Mouse (Mus musculus) heart, embryonic 14.5 days (tissue): Measurements from ENCODE around the gene Defb19. TPM values are rescaled to one million over a fixed set of nuclear protein-coding genes. Genes with fewer than 3 reads are reported as not detected.

Experiments
- ATAC-seq: fragments of 200-750 bp; cut with Nextera tagmentation; 2 replicates; pipeline ENCODE4 v1.8.0; 2017; ENCODE audit warnings: low read depth, moderate TSS enrichment; ENCODE audit not compliant: insufficient number of reproducible peaks, insufficient read depth, low FRiP score
- H3K27ac ChIP-seq, 2 experiments: fragments of 200-500 bp in 1 of 2; fragments of 300-500 bp in 1 of 2; sonication (generic) in 1 of 2; replicated peaks in 1 of 2; 2 replicates each; pipeline ENCODE4 v1.5.1; 2012 to 2014; ENCODE audit warnings: low read depth in 2 of 2, low read length in 2 of 2, control low read depth in 1 of 2, mild to moderate bottlenecking in 1 of 2, mixed read lengths in 1 of 2; ENCODE audit not compliant: control insufficient read depth in 1 of 2, insufficient read depth in 1 of 2
- H3K27me3 ChIP-seq: fragments of 300-500 bp; sonication (generic); 2 replicates; pipeline ENCODE4 v1.6.1; 2014; ENCODE audit warnings: mild to moderate bottlenecking, low read length, control low read depth; ENCODE audit not compliant: control insufficient read depth, insufficient read depth
- H3K36me3 ChIP-seq: fragments of 300-500 bp; sonication (generic); 2 replicates; pipeline ENCODE4 v1.6.1; 2014; ENCODE audit warnings: mild to moderate bottlenecking, control low read depth, low read length, mixed read lengths; ENCODE audit not compliant: control insufficient read depth, insufficient read depth
- H3K4me1 ChIP-seq, 2 experiments: fragments of 200-500 bp in 1 of 2; fragments of 300-500 bp in 1 of 2; sonication (generic) in 1 of 2; 2 replicates each; pipeline ENCODE4 v1.6.1; 2012 to 2014; ENCODE audit warnings: low read length in 2 of 2, control low read depth in 1 of 2, mixed read lengths in 1 of 2; ENCODE audit not compliant: control insufficient read depth in 2 of 2, insufficient read depth in 2 of 2
- H3K4me2 ChIP-seq: fragments of 300-500 bp; sonication (generic); 2 replicates; pipeline ENCODE4 v1.6.1; 2014; ENCODE audit warnings: mild to moderate bottlenecking, low read length
- H3K4me3 ChIP-seq, 2 experiments: fragments of 200-500 bp in 1 of 2; fragments of 300-500 bp in 1 of 2; sonication (generic) in 1 of 2; 2 replicates each; pipeline ENCODE4 v1.5.1; 2012 to 2014; ENCODE audit warnings: low read length in 2 of 2, mild to moderate bottlenecking in 2 of 2, control low read depth in 1 of 2, low read depth in 1 of 2, moderate library complexity in 1 of 2; ENCODE audit not compliant: control insufficient read depth in 1 of 2, insufficient read depth in 1 of 2
- H3K9ac ChIP-seq: fragments of 300-500 bp; sonication (generic); 2 replicates; pipeline ENCODE4 v1.6.1; 2014; ENCODE audit warnings: mild to moderate bottlenecking, low read length
- H3K9me3 ChIP-seq: fragments of 300-500 bp; sonication (generic); 2 replicates; pipeline ENCODE4 v1.6.1; 2016; ENCODE audit warnings: low read length, control low read depth; ENCODE audit not compliant: control insufficient read depth
- WGBS: fragments of 180-500 bp; shearing (Covaris S2); extraction: QIAGEN DNeasy Blood & Tissue Kit; methylation state at CpG from one replicate; pipeline ENCODE4 v1.1.7; 2014; 5-methylcytosine and 5-hydroxymethylcytosine counted together
- polyA plus RNA-seq: library from polyadenylated mRNA; unstranded; fragments of >200 nt; fragmentation: Nextera tagmentation; extraction: Ambion mirVana; gene quantifications from 2 replicates; pipeline ENCODE4 v1.2.1, GENCODE M21; 2014

The Defb19 gene
- polyA plus RNA-seq, 1 experiment from 2014 or later: 1.2 TPM

- Histone ChIP-seq H3K9ac (no peak overlapping the region), H3K4me1 (peaks cover 0 to 4% of the 10 kb centered on the region in 2 experiments; a peak in 2 of 4 replicates), H3K27me3 (no peaks in the 10 kb centered on the region), H3K9me3 (no peaks in the 10 kb centered on the region), H3K27ac (no peak overlapping the region), H3K36me3 (no peaks in the 10 kb centered on the region), H3K4me3 (no peak overlapping the region), H3K4me2 (no peak overlapping the region)
- 74% methylated on average over 4 of the region's 4 CpGs for WGBS
- ATAC-seq: no peak
Measured at GRCm38 (mm10) chr2:152586926-152587560, 6.9 kb upstream of the Defb19 start.

- H3K4me1 ChIP-seq: peaks cover 10 to 11% of the 10 kb centered on the region in 2 experiments
- H3K27ac ChIP-seq: no peak overlapping the region
- H3K4me3 ChIP-seq: no peak overlapping the region
- ATAC-seq: no peak
- no peaks in the 10 kb centered on the region for H3K36me3 ChIP-seq
- no peak overlapping the region for H3K9ac ChIP-seq
- H3K27me3 ChIP-seq: no peaks in the 10 kb centered on the region
- H3K9me3 ChIP-seq: no peaks in the 10 kb centered on the region
- WGBS: 58% methylated on average over 11 of the region's 11 CpGs
- H3K4me2 ChIP-seq: no peak overlapping the region
Measured at GRCm38 (mm10) chr2:152580612-152581011, 500 bp upstream of the Defb19 start.

GRCm38 (mm10) chr2:152573484-152573883 is 6.6 kb downstream of the Defb19 start:
- H3K27me3 ChIP-seq: no peaks in the 10 kb centered on the region
- H3K4me1 ChIP-seq: no peaks in the 10 kb centered on the region
- WGBS: 83% methylated on average over 8 of the region's 8 CpGs
- no peak overlapping the region for H3K4me3 ChIP-seq
- H3K4me2 ChIP-seq: no peak overlapping the region
- ATAC-seq: no peak
- H3K27ac ChIP-seq: no peak overlapping the region
- no peaks in the 10 kb centered on the region for H3K9me3 ChIP-seq
- no peak overlapping the region for H3K9ac ChIP-seq
- H3K36me3 ChIP-seq: no peaks in the 10 kb centered on the region

- H3K9me3 ChIP-seq: no peaks in the 10 kb centered on the region
- H3K36me3 ChIP-seq: no peaks in the 10 kb centered on the region
- H3K27me3 ChIP-seq: no peaks in the 10 kb centered on the region
- ATAC-seq: no peak
- no peaks in the 10 kb centered on the region for H3K4me1 ChIP-seq
- no peak within 1 kb of the TSS for H3K27ac ChIP-seq
- H3K4me2 ChIP-seq: no peak within 1 kb of the TSS
- H3K4me3 ChIP-seq: no peak within 1 kb of the TSS
- H3K9ac ChIP-seq: no peak within 1 kb of the TSS
- WGBS: 64% methylated on average over 11 of the region's 11 CpGs
Measured at GRCm38 (mm10) chr2:152572114-152572794, 7.9 kb downstream of the Defb19 start, which contains the start of gene Defb21. Defb21 (plus strand) TSS chr2:152572744.

- no peak overlapping the region for H3K4me2 ChIP-seq
- H3K27me3 ChIP-seq: no peaks in the 10 kb centered on the region
- no peak overlapping the region for H3K27ac ChIP-seq
- H3K9me3 ChIP-seq: no peaks in the 10 kb centered on the region
- H3K9ac ChIP-seq: no peak overlapping the region
- H3K4me1 ChIP-seq: no peaks in the 10 kb centered on the region
- H3K4me3 ChIP-seq: no peak overlapping the region
- H3K36me3 ChIP-seq: no peaks in the 10 kb centered on the region
- 84% methylated on average over 6 of the region's 6 CpGs for WGBS
- no peak for ATAC-seq
Measured at GRCm38 (mm10) chr2:152570313-152570712, 9.8 kb downstream of the Defb19 start.

GRCm38 (mm10) chr2:152569881-152570280 is 10.2 kb downstream of the Defb19 start:
- Histone ChIP-seq H3K27me3 (no peaks in the 10 kb centered on the region), H3K9ac (no peak overlapping the region), H3K36me3 (no peaks in the 10 kb centered on the region), H3K4me1 (no peaks in the 10 kb centered on the region), H3K4me3 (no peak overlapping the region), H3K4me2 (no peak overlapping the region), H3K9me3 (no peaks in the 10 kb centered on the region), H3K27ac (no peak overlapping the region)
- WGBS: 74% methylated on average over 4 of the region's 4 CpGs
- ATAC-seq: no peak

GRCm38 (mm10) chr2:152569038-152569437 is 11.1 kb downstream of the Defb19 start, which contains the start of gene Gm17416:
Gm17416 (plus strand) TSS chr2:152569338.
- Histone ChIP-seq H3K36me3 (no peaks in the 10 kb centered on the region), H3K4me1 (no peaks in the 10 kb centered on the region), H3K27ac (no peak within 1 kb of the TSS), H3K4me3 (no peak within 1 kb of the TSS), H3K27me3 (no peaks in the 10 kb centered on the region), H3K4me2 (no peak within 1 kb of the TSS), H3K9me3 (no peaks in the 10 kb centered on the region), H3K9ac (no peak within 1 kb of the TSS)
- WGBS: 83% methylated on average over 5 of the region's 5 CpGs
- ATAC-seq: no peak
